Mouse (Mus musculus) lung, adult 2 months (tissue): ENCODE measurements at regions not wholly inside any gene's neighbourhood (a gene's known extent, or its start where the extent isn't known, plus 50 kb on each side); places are given as distances from the start of the nearest gene placed in this dataset.

Experiments
- DNase-seq: peaks from one replicate; pipeline ENCODE4 v3.0.0; 2022
- H3K4me1 ChIP-seq: fragments of 200-500 bp; 2 replicates; pipeline ENCODE4 v1.6.1; 2011; ENCODE audit warnings: low read length; ENCODE audit not compliant: control insufficient read depth, insufficient read depth
- H3K4me3 ChIP-seq: fragments of 200-500 bp; replicated peaks from 2 replicates; pipeline ENCODE3; 2011; ENCODE audit warnings: low read depth, mild to moderate bottlenecking, control low read depth, low read length; ENCODE audit errors: extremely low read depth
- CTCF ChIP-seq: fragments of 200-500 bp; IDR thresholded peaks from 2 replicates; pipeline ENCODE4 v1.5.1; 2011; ENCODE audit warnings: mild to moderate bottlenecking, low read length, control low read depth; ENCODE audit not compliant: insufficient read depth
- POLR2A ChIP-seq: fragments of 200-500 bp; IDR thresholded peaks from 2 replicates; pipeline ENCODE4 v1.6.1; 2011; ENCODE audit warnings: low read depth, mild to moderate bottlenecking, control low read depth, low read length, borderline replicate concordance; ENCODE audit errors: extremely low read depth
- WGBS: fragments of 180-500 bp; shearing (Covaris S2); methylation state at CpG from one replicate; pipeline ENCODE4 v1.1.7; 2018; 5-methylcytosine and 5-hydroxymethylcytosine counted together

- H3K4me1 ChIP-seq, result no peaks in the 10 kb centered on the region; the same call in 1 of the 2 replicates
- no peak for TF ChIP-seq POLR2A
- no peak for TF ChIP-seq CTCF
- H3K4me3 ChIP-seq, result no peak overlapping the region
- WGBS, result 65% methylated on average over 6 of the region's 6 CpGs
- no peak for DNase-seq
These were observed 85.6 kb upstream of the Thbs1 start for GRCm38 (mm10) chr2:118025829-118026735.

GRCm38 (mm10) chr2:118028881-118029280 lies 82.8 kb upstream of the Thbs1 start:
- WGBS, result 38% methylated on average over 1 of the region's 1 CpGs
- no peaks in the 10 kb centered on the region; the same call in 1 of the 2 replicates for H3K4me1 ChIP-seq
- no peak for DNase-seq
- no peak overlapping the region for H3K4me3 ChIP-seq
- TF ChIP-seq POLR2A, result no peak
- no peak for TF ChIP-seq CTCF

- Histone ChIP-seq H3K4me1 (no peaks in the 10 kb centered on the region; the same call in 1 of the 2 replicates), H3K4me3 (no peak overlapping the region)
- no peak for DNase-seq
- TF ChIP-seq CTCF (no peak), POLR2A (no peak)
- 53% methylated on average over 1 of the region's 1 CpGs for WGBS
These were observed 82.1 kb upstream of the Thbs1 start for GRCm38 (mm10) chr2:118029470-118030108.

- 81% methylated on average over 2 of the region's 2 CpGs for WGBS
- Histone ChIP-seq H3K4me1 (no peaks in the 10 kb centered on the region; the same call in 1 of the 2 replicates), H3K4me3 (no peak overlapping the region)
- TF ChIP-seq POLR2A (no peak), CTCF (no peak)
- DNase-seq, result no peak
These were observed 80.0 kb upstream of the Thbs1 start for GRCm38 (mm10) chr2:118031662-118032061.

GRCm38 (mm10) chr2:118033377-118033776 lies 78.3 kb upstream of the Thbs1 start:
- H3K4me1 ChIP-seq, result no peaks in the 10 kb centered on the region; the same call in 1 of the 2 replicates
- DNase-seq, result no peak
- 58% methylated on average over 4 of the region's 4 CpGs for WGBS
- no peak for TF ChIP-seq CTCF
- TF ChIP-seq POLR2A, result no peak
- no peak overlapping the region for H3K4me3 ChIP-seq

- DNase-seq, result no peak
- WGBS, result 76% methylated on average over 3 of the region's 3 CpGs
- Histone ChIP-seq H3K4me1 (no peaks in the 10 kb centered on the region; the same call in 1 of the 2 replicates), H3K4me3 (no peak overlapping the region)
- TF ChIP-seq CTCF (no peak), POLR2A (no peak)
These were observed 77.7 kb upstream of the Thbs1 start for GRCm38 (mm10) chr2:118034026-118034425.

GRCm38 (mm10) chr2:118035333-118035732 lies 76.3 kb upstream of the Thbs1 start:
- TF ChIP-seq POLR2A (no peak), CTCF (no peak)
- no peak for DNase-seq
- no peak overlapping the region for H3K4me3 ChIP-seq
- WGBS, result 100% methylated on average over 1 of the region's 1 CpGs
- no peaks in the 10 kb centered on the region for H3K4me1 ChIP-seq

DNA sequence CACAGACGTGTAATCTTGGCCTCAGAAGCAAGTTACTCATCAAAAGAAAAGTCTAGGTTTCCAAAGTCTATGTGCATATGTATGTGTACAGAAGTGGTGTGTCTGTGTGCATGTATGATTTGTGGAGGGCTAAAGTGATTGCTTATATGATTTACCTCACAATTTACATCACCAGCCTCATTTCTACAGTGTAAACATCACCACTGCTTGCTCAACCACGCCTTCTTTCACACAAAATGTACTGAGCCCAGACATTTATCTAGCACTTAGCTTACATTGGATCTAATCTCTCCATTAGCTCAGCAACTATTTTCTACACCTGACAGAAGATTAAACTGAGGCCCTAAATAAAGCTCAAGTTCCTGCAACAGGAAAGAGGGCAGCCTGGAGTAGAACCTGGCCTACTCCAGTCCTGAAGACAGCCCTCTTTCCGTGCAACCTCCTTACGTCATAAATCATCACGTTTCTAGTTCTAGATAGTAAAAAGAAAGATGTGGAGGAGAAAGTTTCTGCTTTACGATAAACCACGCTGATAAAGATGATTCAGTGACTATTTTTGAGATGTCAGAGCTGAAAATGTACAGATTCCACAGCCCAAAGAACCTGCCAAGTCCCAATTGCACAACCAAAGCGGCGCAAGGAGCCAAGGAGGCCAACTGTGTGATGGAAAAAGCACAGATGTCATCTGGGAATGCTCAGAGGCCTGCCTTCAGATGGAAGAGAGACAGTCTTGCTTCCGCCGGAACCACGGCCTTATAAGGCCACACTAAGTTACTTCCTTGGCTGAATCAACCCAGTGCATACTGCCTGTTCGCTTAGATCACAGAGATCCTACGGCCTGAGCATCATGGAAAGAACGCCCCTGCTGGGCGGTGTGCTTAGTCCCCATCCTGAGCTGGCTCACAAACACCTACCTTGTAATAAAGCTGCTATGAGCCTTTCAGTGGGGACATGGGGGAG lies 72.5 kb upstream of the Thbs1 start:
- Histone ChIP-seq H3K4me1 (no peaks in the 10 kb centered on the region), H3K4me3 (no peak overlapping the region)
- TF ChIP-seq CTCF (no peak), POLR2A (no peak)
- peak; percentile 35 for DNase-seq
- 68% methylated on average over 16 of the region's 16 CpGs for WGBS

GRCm38 (mm10) chr2:118039819-118040206 lies 71.9 kb upstream of the Thbs1 start:
- no peak for DNase-seq
- Histone ChIP-seq H3K4me1 (no peaks in the 10 kb centered on the region), H3K4me3 (no peak overlapping the region)
- WGBS, result 76% methylated on average over 4 of the region's 4 CpGs
- TF ChIP-seq POLR2A (no peak), CTCF (no peak)
